14 mouse cellular contexts compared by ENCODE assay signal in genomic region chr14:45167366-45167765, GRCm38 (mm10). TPM values are rescaled to one million over a fixed set of nuclear protein-coding genes. Genes with fewer than 3 reads are reported as not detected.
DNase-seq lines count a peak whose midpoint lies in the region; ATAC-seq and TF ChIP-seq lines count a peak whose summit lies in the region.
"Had no signal": no experiment of that assay in that cellular context is flagged by ENCODE, and none has a peak within 500 bp of the region (broad histone marks: within the 10 kb centered on the region; RNA-seq: fewer than 3 reads in every experiment).

No protein-coding gene starts in this region.

- DNase-seq in embryo, embryonic 10.5 days (ENCODE audit: low spot score) = peak; percentile 20
- no peak for DNase-seq in embryo, embryonic 10 days (ENCODE audit: low spot score)
- no peak for DNase-seq in liver, embryonic 14.5 days (ENCODE audit: low read depth in 3 of 3, low spot score in 3 of 3)
- no peak for DNase-seq in B cell, adult 2 months
- DNase-seq in kidney, postnatal 25 days = no peak
- DNase-seq: cerebellum, adult 11 months; right cerebral cortex, postnatal 4 days; thymus, adult 18-20 months had no signal

- H3K4me3 ChIP-seq in liver, embryonic 14.5 days (ENCODE audit: insufficient read depth in 1 of 2, low read depth in 2 of 2, low read length in 2 of 2) = no peak overlapping the region
- H3K4me3 ChIP-seq in liver, embryonic 12.5 days = no peak overlapping the region
- no peak overlapping the region for H3K4me3 ChIP-seq in E14TG2a.4 (replicated peaks; ENCODE audit: low read length)
- H3K4me3 ChIP-seq: embryonic facial prominence, embryonic 15.5 days; heart, embryonic 13.5 days; hindbrain, embryonic 15.5 days had no signal

- H3K4me2 ChIP-seq in liver, embryonic 14.5 days (ENCODE audit: low read depth) = no peak overlapping the region
- H3K4me2 ChIP-seq in liver, embryonic 12.5 days = no peak overlapping the region
- H3K4me2 ChIP-seq: embryonic facial prominence, embryonic 15.5 days; heart, embryonic 13.5 days; hindbrain, embryonic 15.5 days had no signal

- WGBS in liver, embryonic 14.5 days (ENCODE audit: insufficient replicate concordance) = 69% methylated on average over 8 of the region's 8 CpGs
- WGBS in liver, embryonic 12.5 days (ENCODE audit: insufficient replicate concordance) = 73% methylated on average over 8 of the region's 8 CpGs

- no peak for TF ChIP-seq EP300 in liver, embryonic 14.5 days (IDR thresholded peaks at IDR 0.05; ENCODE audit: low read depth)

- ATAC-seq in liver, embryonic 14.5 days (ENCODE audit: insufficient read depth) = no peak
- ATAC-seq in liver, embryonic 12.5 days = no peak
- peak; percentile 43; the same call in 1 of the 2 replicates for ATAC-seq in megakaryocyte, adult 5-6 weeks (ENCODE audit: poor library complexity, severe bottlenecking)

- no peak overlapping the region for H3K9ac ChIP-seq in liver, embryonic 14.5 days (replicated peaks)
- H3K9ac ChIP-seq in liver, embryonic 12.5 days = no peak overlapping the region
- H3K9ac ChIP-seq: embryonic facial prominence, embryonic 15.5 days; heart, embryonic 13.5 days; hindbrain, embryonic 15.5 days had no signal

- H3K27ac ChIP-seq in liver, embryonic 14.5 days = no peak overlapping the region
- no peak overlapping the region for H3K27ac ChIP-seq in liver, embryonic 12.5 days
- H3K27ac ChIP-seq: embryonic facial prominence, embryonic 15.5 days; heart, embryonic 13.5 days; hindbrain, embryonic 15.5 days had no signal

- no peaks in the 10 kb centered on the region for H3K36me3 ChIP-seq in liver, embryonic 14.5 days (replicated peaks; ENCODE audit: control insufficient read depth, insufficient read depth, low read depth)
- H3K36me3 ChIP-seq in liver, embryonic 12.5 days = no peaks in the 10 kb centered on the region
- H3K36me3 ChIP-seq in E14TG2a.4 (ENCODE audit: insufficient read depth, low read length) = no peaks in the 10 kb centered on the region
- H3K36me3 ChIP-seq: embryonic facial prominence, embryonic 15.5 days had no signal

- no peaks in the 10 kb centered on the region for H3K4me1 ChIP-seq in liver, embryonic 14.5 days (replicated peaks; ENCODE audit: control insufficient read depth in 2 of 2, insufficient read depth in 2 of 2, low read length in 1 of 2)
- no peaks in the 10 kb centered on the region for H3K4me1 ChIP-seq in liver, embryonic 12.5 days
- no peaks in the 10 kb centered on the region for H3K4me1 ChIP-seq in E14TG2a.4 (replicated peaks; ENCODE audit: low read depth, low read length)
- H3K4me1 ChIP-seq: embryonic facial prominence, embryonic 15.5 days; heart, embryonic 13.5 days; hindbrain, embryonic 15.5 days had no signal

- H3K9me3 ChIP-seq in liver, embryonic 14.5 days (ENCODE audit: control insufficient read depth, low read length) = no peaks in the 10 kb centered on the region
- H3K9me3 ChIP-seq in liver, embryonic 12.5 days (replicated peaks) = no peaks in the 10 kb centered on the region
- no peaks in the 10 kb centered on the region for H3K9me3 ChIP-seq in E14TG2a.4 (ENCODE audit: low read length)
- H3K9me3 ChIP-seq: embryonic facial prominence, embryonic 15.5 days; heart, embryonic 13.5 days; hindbrain, embryonic 15.5 days had no signal

- no peaks in the 10 kb centered on the region for H3K27me3 ChIP-seq in liver, embryonic 14.5 days (ENCODE audit: control insufficient read depth, insufficient read depth, low read length)
- H3K27me3 ChIP-seq in liver, embryonic 12.5 days (replicated peaks) = no peaks in the 10 kb centered on the region
- no peaks in the 10 kb centered on the region for H3K27me3 ChIP-seq in E14TG2a.4 (ENCODE audit: insufficient read depth, low read length)
- H3K27me3 ChIP-seq: embryonic facial prominence, embryonic 15.5 days; heart, embryonic 13.5 days; hindbrain, embryonic 15.5 days had no signal

- peak; percentile 29 for TF ChIP-seq CTCF in liver, embryonic 14.5 days (IDR thresholded peaks at IDR 0.05; ENCODE audit: low read depth)
- peak; percentile 27 for TF ChIP-seq CTCF in E14TG2a.4 (conservative IDR thresholded peaks at IDR 0.05; ENCODE audit: low read length)

RNA-seq across cellular contexts. Expression of gene Gpr137c, which starts 52.2 kb away (rescaled TPM):
- polyA plus RNA-seq in liver, embryonic 14.5 days (2012; rRNA removed) = 0.25 and 0.41 TPM in 2 replicates
- 0.24 and 0.37 TPM in 2 replicates for polyA plus RNA-seq in liver, embryonic 14.5 days (2014; fragmentation: Nextera tagmentation; extraction: Ambion mirVana)
- 0.24 and 0.31 TPM in 2 replicates for polyA plus RNA-seq in liver, embryonic 12.5 days (2016; fragmentation: Nextera tagmentation; extraction: Ambion mirVana)
- total RNA-seq in megakaryocyte, adult 5-6 weeks (2015) = 3.1 and 3.9 TPM in 2 replicates
- 2.1 and 3.4 TPM in 2 replicates for total RNA-seq in megakaryocyte, adult 5-6 weeks (2017)

RNA-seq across cellular contexts. Expression of gene Txndc16, which starts 52.8 kb away (rescaled TPM):
- 0.49 and 0.76 TPM in 2 replicates for polyA plus RNA-seq in liver, embryonic 14.5 days (2012; rRNA removed)
- 1.5 and 1.6 TPM in 2 replicates for polyA plus RNA-seq in liver, embryonic 14.5 days (2014; fragmentation: Nextera tagmentation; extraction: Ambion mirVana)
- polyA plus RNA-seq in liver, embryonic 12.5 days (2016; fragmentation: Nextera tagmentation; extraction: Ambion mirVana) = 2.2 and 2.3 TPM in 2 replicates
- 25.5 and 28.0 TPM in 2 replicates for total RNA-seq in megakaryocyte, adult 5-6 weeks (2015)
- 47.1 and 48.1 TPM in 2 replicates for total RNA-seq in megakaryocyte, adult 5-6 weeks (2017)
